Mouse (Mus musculus) thymus, postnatal 4 days (tissue): ENCODE measurements around the gene Cep135.

Experiments
- DNase-seq: peaks from one replicate; pipeline ENCODE4 v3.0.0; 2021

The Cep135 gene

DNA sequence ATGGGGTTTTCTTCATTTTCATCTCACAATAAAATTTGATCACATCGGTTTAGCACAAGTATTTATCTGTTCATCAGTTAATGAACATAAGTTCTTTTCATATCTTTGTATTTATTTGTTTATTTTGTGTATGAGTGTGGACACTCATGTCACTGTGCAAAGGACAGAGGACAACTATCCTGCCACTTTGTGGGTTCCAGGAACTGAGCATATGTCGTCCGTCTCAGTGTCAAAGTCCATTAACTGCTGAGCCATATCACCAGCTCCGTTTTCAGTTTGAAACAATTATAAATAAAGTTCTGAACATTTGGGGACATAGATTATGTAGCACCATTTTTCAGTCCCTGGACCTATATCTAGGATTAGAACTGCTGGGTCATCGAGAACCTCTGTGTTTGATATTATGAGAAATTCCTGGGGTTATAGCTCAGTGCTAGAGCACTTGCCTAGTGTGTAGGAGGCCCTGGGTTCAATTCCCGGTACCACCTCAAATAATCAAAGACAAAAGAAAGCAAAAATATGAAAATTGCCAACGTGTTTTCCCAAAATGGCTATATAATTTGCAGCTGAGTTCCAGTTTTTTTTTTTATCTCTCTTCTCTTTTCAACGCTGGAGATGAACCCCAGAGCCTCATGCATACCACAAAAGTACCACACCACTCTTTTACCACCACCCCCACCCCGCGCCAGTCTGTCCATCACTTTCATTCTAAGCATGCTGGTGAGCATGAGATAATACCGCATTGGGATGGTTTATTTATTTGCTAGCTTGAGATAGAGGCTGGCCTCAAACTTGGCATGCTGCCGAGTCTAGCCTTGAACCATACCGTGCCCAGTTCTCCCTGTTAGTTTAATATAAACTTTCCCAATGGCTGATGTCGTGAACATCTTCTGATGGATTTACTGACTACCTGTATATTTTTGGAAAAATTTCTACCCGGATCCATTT, 96.4 kb downstream of the Cep135 start:
- DNase-seq = no peak

GRCm38 (mm10) chr5:76687961-76688600, 99.6 kb downstream of the Cep135 start:
- DNase-seq = no peak

GRCm38 (mm10) chr5:76688643-76689042, 100.1 kb downstream of the Cep135 start:
- no peak for DNase-seq

DNA sequence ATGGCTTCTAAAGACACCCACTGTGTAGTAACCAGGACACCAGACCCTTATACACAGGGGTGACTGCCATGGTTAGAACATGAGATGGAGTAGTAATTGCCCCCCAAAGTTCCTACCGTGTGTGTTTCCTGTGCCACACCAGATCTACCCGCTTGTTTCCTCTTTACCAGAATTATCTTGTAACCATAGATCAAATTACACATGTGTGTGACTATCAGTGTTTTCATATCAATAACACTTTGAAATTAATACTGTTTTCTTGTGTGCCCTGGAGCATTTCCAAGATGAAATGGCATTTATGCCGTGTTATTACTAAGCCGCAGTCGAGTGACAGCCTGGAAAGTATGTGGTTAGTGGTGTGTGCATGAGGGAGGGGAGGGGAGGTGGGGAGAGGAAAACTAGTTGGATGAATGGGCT, 101.7 kb downstream of the Cep135 start:
- no peak for DNase-seq

- no peak for DNase-seq
Measured at GRCm38 (mm10) chr5:76691251-76691650, 102.8 kb downstream of the Cep135 start.

- no peak for DNase-seq
Measured at GRCm38 (mm10) chr5:76691706-76692424, 103.4 kb downstream of the Cep135 start.
